Mouse (Mus musculus) adrenal gland (tissue): ENCODE results near the gene Cfap97d2.

Source experiments
- intact Hi-C: fragments of 180-260 bp; cut with DNase I; formaldehyde crosslinking; loops from one replicate; pipeline ENCODE4 v1.15.1; 2025
- long read RNA-seq, 2 experiments: library from polyadenylated mRNA; unstranded; transcript quantifications; one replicate each; pipeline ENCODE4 v2.0.0; 2020; ENCODE audit warnings: borderline replicate concordance in 1 of 2; ENCODE audit not compliant: insufficient replicate concordance in 1 of 2

Gene Cfap97d2
- long read RNA-seq, experiment 1, result 0 reads
- long read RNA-seq, experiment 2, result 0 reads

DNA sequence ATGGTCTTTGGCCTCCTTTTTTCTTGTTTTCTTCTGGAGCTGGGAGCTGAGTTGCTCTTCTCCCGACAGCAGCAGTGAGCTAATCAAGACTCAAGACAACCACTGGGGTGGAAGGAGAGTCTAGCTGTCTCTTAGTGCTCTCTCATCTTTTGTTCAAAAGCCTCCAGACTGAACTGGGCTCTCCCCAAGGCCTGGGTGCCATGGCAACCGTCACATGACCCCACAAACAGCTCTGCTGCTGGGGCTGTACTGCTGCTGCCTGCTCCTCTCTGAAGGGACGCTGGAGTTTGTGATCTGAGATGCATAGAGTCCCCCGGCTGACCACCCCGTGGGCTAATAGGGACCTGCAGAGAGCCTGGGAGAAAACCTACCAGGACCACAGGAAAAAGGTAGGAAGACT is at the start of gene Cfap97d2:
Gene Cfap97d2 (plus strand): TSS at position 222 of the 400 bp plus-strand sequence.
- intact Hi-C loops, result no loop called here

DNA sequence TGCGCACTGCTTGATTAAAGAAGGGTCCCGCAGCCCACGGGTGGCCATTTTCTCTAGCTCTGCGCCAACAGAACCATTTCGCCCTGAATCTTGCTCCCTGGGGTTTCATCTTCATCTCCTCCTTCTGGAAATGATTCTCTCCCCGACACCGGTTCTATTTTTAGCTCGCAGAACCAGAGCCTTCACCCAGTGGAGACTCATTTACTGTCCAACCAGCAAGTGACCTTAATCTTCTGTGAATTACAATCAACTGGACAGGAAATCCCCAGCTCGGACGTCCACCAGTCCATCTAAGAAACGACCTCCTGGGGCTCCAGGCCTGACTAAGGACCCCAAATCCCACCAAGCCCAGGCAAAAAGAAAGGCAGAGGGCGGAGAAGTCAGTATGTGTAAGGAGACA is 48.2 kb upstream of the Cfap97d2 start:
- intact Hi-C loops, result no loop called here

DNA sequence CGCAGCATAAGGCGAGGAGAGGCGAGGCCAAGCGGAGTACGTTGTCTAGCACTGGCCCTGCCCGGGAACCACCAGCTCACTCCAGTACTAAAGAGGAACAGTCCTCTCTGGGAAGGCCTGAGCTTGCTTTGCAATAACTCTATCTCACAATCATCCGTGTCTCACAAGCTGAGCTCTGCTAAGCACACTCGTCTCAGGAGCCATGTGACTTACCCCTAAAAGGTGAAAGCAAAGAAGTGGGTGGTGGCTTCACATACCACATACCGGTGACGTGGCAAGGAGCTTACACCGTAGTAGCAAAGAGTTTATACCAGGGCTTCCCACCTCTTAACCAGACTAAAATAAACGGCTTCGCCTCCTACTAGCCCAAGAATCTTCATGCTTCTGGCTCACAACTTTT is 45.4 kb upstream of the Cfap97d2 start:
- intact Hi-C loops, result no loop called here

DNA sequence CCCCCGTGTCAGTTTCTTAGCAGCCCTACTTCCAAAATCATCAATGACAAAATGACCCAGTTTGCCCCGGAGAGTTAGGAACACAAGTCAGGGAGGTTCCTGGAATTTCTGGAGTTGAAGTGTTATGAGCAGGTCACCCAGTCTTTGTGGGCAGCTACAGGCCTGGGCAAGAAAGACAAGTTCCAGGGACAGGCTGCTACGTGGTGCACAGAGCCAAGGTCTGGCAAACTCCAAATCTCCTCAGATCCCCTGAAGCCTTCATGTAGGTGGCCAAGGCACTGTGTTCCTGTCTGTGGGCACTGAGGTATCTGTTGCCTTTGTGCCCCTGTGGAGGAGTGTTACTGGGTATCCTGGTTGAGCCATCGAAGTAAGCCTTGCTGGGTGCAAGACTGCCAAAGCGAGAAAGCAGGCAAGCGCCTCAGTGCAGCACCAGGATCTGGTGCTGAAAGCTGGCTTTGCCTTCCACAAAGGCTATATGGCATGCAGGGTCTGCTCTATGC is 40.9 kb upstream of the Cfap97d2 start:
- intact Hi-C loops, result no loop called here

DNA sequence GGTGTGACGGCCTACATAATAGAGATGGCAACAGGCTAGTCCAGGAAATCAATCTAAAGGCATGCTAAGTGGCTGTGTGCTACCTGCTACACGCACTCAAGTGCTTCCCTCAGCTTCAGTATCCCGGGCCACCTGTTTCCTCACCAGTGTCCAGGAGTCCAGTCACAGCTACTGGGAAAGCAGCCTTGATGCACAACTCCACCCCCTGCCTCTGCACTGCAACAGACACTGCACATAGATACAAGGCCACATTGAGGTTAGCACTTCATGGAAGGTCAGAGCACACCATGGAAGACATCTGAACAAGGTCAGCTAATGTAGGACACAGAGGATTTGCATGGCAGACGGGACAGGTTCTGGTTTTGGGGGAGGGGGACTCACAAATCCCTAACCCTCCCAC is 40.2 kb upstream of the Cfap97d2 start:
- intact Hi-C loops, result no loop called here

DNA sequence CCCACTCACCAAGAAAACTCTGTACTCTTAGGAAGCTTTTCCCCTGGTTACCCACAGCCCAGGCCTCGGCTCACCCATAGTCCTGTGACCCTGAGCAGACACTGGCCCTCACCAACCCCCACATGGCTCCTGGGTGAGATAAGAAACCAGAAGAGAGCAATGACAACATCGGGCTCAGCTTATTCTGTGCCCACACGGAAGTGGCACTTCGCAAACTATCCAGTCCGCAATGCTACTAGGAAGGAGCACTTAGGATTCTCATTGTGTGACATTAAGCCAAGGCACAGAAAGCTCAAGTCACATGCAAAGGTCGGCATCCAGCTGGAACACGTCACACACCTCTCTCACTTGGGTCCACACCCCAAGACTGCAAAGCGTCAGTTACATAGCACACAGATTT is 39.7 kb upstream of the Cfap97d2 start:
- intact Hi-C loops, result no loop called here

DNA sequence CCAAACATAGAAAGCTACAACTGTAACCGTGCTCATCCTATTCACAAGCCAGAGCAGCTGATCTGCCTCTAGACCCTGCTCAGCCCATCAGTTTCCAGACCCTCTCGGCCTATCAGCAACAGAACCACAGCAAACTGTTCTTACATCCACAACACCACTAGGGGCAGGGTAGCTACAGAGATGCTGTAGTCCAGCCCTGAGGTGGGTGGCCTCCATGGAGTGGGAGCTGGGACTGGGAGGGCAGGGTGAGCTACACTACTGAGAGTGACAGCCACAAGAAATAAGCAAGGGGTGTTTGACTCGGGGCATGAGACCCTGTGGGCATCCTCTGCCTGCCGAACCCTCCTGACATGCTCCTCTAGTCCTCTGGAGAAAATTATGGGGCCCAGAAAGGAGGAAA is 37.8 kb upstream of the Cfap97d2 start:
- intact Hi-C loops, result no loop called here

DNA sequence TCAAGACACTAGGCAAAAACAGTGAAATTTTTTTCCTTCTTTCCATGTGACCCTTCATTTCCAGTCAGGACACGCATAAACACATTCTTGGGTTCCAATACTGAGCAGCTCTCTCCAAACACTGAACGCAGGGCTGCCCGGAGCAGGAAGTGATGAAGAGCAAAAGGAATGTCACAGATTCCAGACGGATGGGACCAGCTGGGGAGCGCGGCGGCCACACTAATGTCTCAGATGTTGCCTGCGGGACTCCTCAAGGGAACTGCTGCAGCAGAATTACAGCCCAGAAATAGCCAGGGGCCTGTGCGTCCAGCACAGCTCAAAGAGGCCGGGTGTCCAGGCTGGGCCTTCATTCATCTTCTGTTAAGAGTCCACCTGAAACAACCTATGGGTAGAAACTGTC is 37.3 kb upstream of the Cfap97d2 start:
- intact Hi-C loops, result no loop called here

DNA sequence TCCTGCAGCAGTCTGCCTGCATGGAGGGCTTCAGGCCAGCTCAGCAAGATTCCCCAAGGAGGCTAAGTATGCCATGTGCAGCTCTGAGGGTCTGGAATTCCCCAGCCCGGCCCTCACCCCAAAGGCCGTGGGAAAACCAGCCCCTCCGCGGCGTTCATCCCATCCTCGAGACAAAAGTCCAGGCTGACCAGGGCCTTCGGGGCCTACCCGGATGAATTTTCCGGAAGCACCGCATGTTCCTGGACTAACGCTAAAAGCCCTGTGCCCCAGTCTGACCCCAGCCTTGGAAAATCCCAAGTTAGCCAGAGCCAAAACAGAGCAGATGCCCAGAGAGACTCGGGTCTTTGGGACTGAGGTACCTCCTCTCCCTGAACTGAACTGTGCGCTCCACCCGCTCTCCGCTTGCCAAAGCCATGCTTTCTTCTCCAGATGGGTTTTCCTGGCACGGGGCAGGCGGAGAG is 35.6 kb upstream of the Cfap97d2 start:
- intact Hi-C loops, result loop anchor here (10.0 kb wide), 1 partner anchor 45 kb away; no protein-coding TSS in a partner anchor

DNA sequence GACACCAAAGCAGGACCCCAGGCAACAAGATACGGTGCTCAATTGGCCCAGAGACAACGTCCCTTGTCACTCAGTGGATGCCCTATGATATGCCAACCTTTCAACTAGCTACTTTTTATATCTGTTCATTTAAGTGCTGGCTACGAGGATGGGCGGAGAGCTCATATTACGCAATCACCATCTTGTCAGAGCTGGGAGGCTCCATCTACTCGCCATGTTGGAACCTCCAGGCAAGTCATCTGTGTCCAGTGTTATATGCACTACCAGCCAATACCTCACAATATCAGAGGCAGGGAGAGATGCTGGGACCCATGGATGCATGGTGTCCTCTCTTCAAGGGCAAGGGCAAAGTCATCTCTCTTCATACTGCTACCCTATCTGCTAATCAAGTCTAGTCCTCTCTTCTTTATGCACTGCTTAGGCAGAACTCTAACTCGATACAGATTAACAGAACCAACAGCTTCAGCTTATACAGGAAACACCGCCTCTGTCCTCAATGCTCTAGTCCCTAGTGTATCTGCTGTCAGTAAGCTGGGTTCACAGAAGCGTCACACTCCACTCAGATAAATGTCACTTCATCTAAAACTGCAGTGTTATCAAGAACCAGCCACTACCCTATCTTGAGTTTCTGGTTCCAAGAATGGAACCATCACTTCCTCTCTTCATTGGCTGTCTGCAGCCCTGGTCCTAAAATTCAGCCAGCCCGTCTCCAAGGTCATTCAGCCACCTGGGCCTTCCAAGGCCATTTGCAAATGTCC is 34.3 kb upstream of the Cfap97d2 start:
- intact Hi-C loops, result loop anchor here (10.0 kb wide), 1 partner anchor 47 kb away; no protein-coding TSS in a partner anchor

DNA sequence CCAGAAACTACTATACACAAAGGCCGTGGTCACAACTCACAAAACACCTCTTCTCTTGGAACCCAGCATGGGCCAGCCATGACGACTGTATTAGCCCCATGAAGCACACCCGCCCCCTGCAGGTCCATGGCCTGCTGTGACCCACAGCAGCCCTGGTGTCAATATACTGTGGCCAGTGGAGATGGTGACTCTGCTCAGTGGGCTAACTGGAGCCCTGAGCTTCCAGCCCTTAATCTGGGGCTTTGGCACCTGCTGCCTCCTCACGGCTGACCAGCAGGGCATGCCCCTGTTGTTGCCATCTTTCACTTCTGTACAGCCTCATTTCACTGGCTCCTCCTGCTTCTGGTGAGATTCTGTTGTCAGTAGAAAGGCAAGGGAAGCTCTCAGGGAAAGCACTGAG is 32.5 kb upstream of the Cfap97d2 start:
- intact Hi-C loops, result loop anchor here (10.0 kb wide), 1 partner anchor 48 kb away; no protein-coding TSS in a partner anchor

DNA sequence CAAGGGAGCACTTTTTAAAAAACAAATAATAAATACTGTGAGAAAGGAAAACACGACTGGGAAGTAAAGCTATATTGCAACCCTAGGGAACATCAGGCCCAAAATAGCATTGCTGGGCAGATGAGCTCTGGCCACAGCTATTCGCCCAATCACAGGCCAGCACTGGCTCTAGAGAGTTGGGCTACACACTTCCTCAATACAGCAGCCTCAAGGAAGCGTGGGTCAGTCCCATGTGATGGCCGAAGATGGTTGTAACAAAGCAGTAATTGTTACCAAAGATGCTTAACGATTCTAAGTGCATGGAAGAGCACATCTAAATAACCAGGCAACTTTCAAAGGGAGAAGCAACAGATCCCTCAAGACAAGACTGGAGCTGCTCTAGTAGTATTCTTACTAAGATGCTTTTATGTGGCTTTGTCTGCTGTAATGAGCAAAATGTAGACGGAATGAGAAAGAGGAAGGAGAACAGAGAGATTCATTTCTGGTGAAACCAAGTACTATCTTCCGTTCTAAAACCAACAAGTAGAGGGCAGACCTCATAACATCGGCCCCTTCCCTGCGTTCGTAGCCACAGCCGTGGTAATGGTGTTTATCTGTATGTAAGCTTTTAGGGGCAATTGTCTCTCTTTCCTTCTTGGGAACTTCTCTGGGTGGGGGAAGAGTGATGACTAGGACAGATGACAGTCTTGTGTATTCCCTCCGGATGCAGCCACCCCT is 31.2 kb upstream of the Cfap97d2 start:
- intact Hi-C loops, result loop anchor here (5.0 to 10.0 kb wide), 3 partner anchors 50 to 122 kb away; no protein-coding TSS in a partner anchor

DNA sequence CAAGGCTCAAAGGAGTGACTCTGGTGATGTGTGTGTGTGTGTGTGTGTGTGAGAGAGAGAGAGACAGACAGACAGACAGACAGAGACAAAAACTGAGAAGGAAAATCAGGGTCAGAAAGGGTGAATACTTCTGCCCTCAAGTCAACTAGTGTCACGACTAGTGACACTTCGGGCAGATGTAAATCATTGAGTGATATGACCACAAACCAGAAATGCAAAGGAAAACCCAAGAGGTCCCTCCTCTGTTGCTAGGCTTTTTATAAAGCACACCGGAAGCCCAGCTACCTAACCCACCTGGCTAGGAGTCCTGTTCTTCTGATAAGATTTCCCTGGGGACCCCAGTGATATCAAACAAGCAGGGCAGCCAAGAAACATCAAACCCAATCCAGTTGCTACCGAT is 30.6 kb upstream of the Cfap97d2 start:
- intact Hi-C loops, result loop anchor here (5.0 to 10.0 kb wide), 3 partner anchors 50 to 123 kb away; no protein-coding TSS in a partner anchor

DNA sequence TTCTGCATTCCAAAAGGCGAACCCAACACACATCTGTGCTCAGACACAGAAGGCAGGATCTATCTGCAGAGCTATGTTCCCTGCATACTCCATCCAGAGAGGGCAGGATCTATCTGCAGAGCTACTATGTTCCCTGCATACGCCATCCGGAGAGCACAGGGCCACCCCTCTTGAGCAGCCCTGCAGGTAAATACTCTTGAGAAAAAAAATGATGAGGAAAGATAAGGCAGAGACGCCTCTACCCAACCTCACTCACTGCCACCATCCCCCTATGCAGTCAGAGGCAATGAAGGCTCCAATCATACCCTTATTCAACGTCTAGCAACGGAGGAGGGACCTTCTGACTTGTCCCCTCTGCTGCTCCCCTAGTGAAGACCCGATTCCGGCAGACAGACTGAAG is 30.2 kb upstream of the Cfap97d2 start:
- intact Hi-C loops, result loop anchor here (5.0 to 10.0 kb wide), 3 partner anchors 51 to 123 kb away; no protein-coding TSS in a partner anchor

DNA sequence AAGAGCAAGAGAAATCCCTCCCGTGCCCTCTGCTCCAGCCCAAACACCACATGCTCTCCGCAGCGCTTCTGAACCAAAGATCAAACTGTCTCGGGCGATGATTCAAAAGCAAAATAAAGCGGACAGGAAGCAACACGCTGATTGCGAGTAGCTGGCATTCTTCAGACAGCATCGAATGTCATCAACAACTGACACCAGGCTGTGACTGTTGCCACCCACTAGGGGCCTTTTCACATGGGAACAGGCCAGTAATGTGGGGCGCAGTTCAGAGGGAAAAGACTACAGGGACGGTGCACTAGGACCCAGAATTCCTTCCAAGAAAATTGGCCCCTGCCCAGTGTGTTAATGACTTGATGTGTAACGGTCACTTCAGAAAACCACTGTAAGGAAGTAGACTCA is 29.4 kb upstream of the Cfap97d2 start:
- intact Hi-C loops, result loop anchor here (5.0 to 10.0 kb wide), 3 partner anchors 52 to 124 kb away; no protein-coding TSS in a partner anchor

DNA sequence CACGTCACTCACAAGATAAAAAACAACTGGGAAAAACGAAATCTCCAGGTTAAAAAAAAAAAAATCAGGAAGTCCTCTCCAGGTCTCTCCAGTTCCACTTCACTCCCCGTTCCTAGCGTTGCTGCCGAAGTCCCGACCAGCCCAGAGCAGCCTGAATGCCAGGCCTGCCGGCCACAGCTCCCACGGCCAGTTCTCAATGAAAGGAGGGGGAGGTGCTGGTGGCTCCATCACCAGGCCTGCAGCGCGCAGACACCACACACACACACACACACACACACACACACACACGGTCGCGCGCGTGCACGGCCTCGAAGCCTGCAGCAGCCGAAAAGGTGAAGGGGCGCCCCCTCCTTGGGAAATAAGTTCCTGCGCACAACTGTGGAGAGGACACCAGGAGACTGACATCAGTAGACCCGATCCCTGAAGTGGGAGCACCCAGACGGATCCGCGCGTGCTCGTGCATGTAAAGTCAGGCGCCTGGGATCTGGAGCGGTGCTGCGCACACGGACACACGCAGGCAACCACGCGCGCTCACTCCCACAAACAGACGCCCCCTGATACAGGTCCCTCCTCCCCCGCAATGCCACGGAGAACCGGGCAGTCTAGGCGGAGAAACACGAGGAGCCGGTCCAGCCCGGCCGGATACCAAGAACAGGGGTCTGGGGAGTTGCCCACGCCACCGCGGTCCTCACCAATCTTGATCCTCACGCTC is 28.8 kb upstream of the Cfap97d2 start:
- intact Hi-C loops, result loop anchor here (5.0 to 10.0 kb wide), 3 partner anchors 52 to 125 kb away; no protein-coding TSS in a partner anchor

DNA sequence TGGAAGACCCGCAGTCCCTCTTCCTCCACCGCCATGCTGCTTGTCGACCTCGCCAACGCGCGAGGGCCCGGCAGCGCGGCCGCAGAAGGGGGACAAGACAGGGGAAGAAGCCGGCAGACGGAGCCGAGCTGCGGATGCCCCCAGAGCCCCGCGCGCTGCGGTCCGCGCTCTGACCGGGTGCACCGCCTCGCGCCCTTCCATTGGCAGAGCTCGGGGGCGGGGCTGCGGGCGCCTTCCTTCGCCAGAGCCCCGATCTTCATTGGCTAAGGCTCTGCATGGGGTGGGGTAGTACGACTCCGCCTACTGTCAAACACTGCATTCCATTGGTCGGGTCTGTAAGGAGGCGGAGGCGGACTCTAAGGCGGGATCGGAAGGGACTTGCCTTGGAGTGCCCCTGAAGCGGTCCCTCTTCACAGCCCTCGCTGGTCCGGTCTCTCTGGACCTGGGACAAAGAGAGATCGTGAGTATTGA is 28.2 kb upstream of the Cfap97d2 start, which contains the start of gene Rasa3:
Gene Rasa3 (minus strand): TSS at position 191 of the 471 bp plus-strand sequence.
- intact Hi-C loops, result loop anchor here (5.0 to 10.0 kb wide), 3 partner anchors 53 to 125 kb away; no protein-coding TSS in a partner anchor

DNA sequence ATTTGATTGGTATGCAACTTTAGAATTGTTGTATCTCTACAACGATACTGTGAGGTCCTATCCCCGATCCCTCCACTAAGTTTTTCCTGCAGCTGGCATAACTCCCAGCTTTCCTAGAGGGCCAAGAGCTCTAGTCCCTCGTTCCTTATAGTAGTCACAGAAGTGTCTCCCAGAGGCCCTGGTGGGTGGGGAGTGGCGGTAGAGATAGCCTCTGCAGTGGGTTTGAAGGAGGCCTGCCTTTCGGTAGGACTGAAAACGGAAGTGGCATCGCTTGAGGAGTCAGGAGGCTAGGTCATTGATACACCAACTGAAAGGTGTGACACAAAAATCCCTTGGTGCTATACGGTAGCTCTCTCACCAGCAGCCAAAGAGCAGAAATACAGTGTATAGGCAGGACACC is 27.5 kb upstream of the Cfap97d2 start:
- intact Hi-C loops, result loop anchor here (5.0 to 10.0 kb wide), 3 partner anchors 53 to 126 kb away; no protein-coding TSS in a partner anchor

DNA sequence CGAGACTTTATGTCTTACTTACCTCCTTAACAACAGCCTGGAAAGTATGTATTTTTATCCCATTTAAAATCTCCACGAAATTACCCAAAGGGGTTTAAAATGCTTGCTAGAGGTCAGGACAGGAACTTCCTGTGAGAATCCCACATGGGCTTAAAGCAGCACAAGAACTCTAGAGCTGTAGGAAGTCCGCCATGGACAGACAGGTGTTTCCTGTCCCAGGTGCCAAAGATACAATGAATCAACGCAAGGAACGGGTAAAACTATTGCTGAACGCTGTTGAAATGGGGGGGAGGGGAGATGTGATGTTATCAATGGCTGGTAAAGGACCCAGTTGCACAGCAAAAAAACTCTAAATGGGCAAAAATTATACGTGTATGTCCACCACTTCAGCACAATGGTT is 21.6 kb upstream of the Cfap97d2 start:
- intact Hi-C loops, result no loop called here

DNA sequence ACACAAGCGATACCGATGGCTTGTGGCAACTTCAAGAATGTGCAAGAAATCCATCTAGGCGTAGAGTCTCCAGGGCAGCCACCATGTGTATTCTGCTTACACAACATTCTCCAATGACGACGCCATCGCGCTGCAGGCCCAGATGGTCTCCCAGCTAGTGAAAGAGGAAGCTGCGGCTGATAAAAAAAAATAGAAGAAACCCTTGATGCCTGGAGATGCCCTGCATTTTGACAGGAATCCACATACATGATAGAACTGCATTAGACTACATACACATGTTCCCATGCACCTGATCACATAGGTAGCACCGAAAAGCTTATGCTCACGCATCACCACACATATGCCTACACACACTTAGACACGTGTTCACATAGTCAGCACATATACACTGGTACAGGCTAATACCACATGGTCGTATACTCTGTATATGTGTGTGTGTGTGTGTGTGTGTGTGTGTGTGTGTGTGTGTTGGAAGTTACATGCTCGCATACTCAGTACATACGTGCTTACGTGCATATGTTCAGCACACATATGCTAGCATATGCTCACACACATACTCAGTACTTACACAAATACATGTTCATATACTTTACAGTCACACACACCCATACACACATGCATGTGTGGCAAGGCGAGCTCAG is 19.9 kb upstream of the Cfap97d2 start:
- intact Hi-C loops, result no loop called here
